Mouse (Mus musculus): ENCODE results near the gene Arpp21. TPM values are rescaled to one million over a fixed set of nuclear protein-coding genes. Genes with fewer than 3 reads are reported as not detected.

Gene Arpp21
- polyA plus RNA-seq, 1 experiment from 2014 or later, result 6.8 TPM

- H3K9me3 ChIP-seq, result no peaks in the 10 kb centered on the region
- no peak overlapping the region for H3K4me2 ChIP-seq
- no peak overlapping the region for H3K4me3 ChIP-seq
- H3K4me1 ChIP-seq, result no peaks in the 10 kb centered on the region
- WGBS, result 85% methylated on average over 3 of the region's 3 CpGs
- H3K27ac ChIP-seq, result no peak overlapping the region
- no peak for ATAC-seq (ENCODE audit: insufficient number of reproducible peaks, insufficient read depth, low FRiP score, low TSS enrichment, low read depth)
- no peaks in the 10 kb centered on the region for H3K36me3 ChIP-seq
- no peak overlapping the region for H3K9ac ChIP-seq
- peaks cover 32% of the 10 kb centered on the region for H3K27me3 ChIP-seq
Observed at GRCm38 (mm10) chr9:112228470-112228869, 7.3 kb downstream of the Arpp21 start.

GRCm38 (mm10) chr9:112227174-112227573, 8.6 kb downstream of the Arpp21 start:
- H3K4me2 ChIP-seq, result no peak overlapping the region
- 70% methylated on average over 13 of the region's 13 CpGs for WGBS
- H3K27me3 ChIP-seq, result peaks cover 19% of the 10 kb centered on the region
- H3K4me1 ChIP-seq, result no peaks in the 10 kb centered on the region
- no peaks in the 10 kb centered on the region for H3K9me3 ChIP-seq
- ATAC-seq (ENCODE audit: insufficient number of reproducible peaks, insufficient read depth, low FRiP score, low TSS enrichment, low read depth), result no peak
- no peak overlapping the region for H3K4me3 ChIP-seq
- no peak overlapping the region for H3K27ac ChIP-seq
- H3K36me3 ChIP-seq, result no peaks in the 10 kb centered on the region
- no peak overlapping the region for H3K9ac ChIP-seq

GRCm38 (mm10) chr9:112226511-112226910, 9.2 kb downstream of the Arpp21 start:
- Histone ChIP-seq H3K27me3 (peaks cover 13% of the 10 kb centered on the region), H3K36me3 (no peaks in the 10 kb centered on the region), H3K9me3 (no peaks in the 10 kb centered on the region), H3K27ac (no peak overlapping the region), H3K4me1 (no peaks in the 10 kb centered on the region), H3K4me3 (no peak overlapping the region), H3K4me2 (no peak overlapping the region), H3K9ac (no peak overlapping the region)
- WGBS, result 58% methylated on average over 1 of the region's 1 CpGs
- ATAC-seq (ENCODE audit: insufficient number of reproducible peaks, insufficient read depth, low FRiP score, low TSS enrichment, low read depth), result no peak

GRCm38 (mm10) chr9:112225046-112225445, 10.7 kb downstream of the Arpp21 start:
- WGBS, result 65% methylated on average over 2 of the region's 2 CpGs

GRCm38 (mm10) chr9:112219372-112219771, 16.4 kb downstream of the Arpp21 start:
- Histone ChIP-seq H3K27ac (no peak overlapping the region), H3K9me3 (no peaks in the 10 kb centered on the region), H3K27me3 (peaks cover 8% of the 10 kb centered on the region), H3K9ac (no peak overlapping the region), H3K4me2 (no peak overlapping the region), H3K4me3 (no peak overlapping the region), H3K4me1 (peaks cover 17% of the 10 kb centered on the region), H3K36me3 (no peaks in the 10 kb centered on the region)
- WGBS, result 85% methylated on average over 8 of the region's 8 CpGs
- ATAC-seq (ENCODE audit: insufficient number of reproducible peaks, insufficient read depth, low FRiP score, low TSS enrichment, low read depth), result no peak

More at GRCm38 (mm10) chr9:112225046-112225445, 10.7 kb downstream of the Arpp21 start:
- Histone ChIP-seq H3K9me3 (no peaks in the 10 kb centered on the region), H3K4me1 (no peaks in the 10 kb centered on the region), H3K4me3 (no peak overlapping the region), H3K27ac (no peak overlapping the region), H3K9ac (no peak overlapping the region), H3K4me2 (no peak overlapping the region), H3K36me3 (no peaks in the 10 kb centered on the region), H3K27me3 (peaks cover 4% of the 10 kb centered on the region; the same call in 1 of the 2 replicates)
- no peak for ATAC-seq (ENCODE audit: insufficient number of reproducible peaks, insufficient read depth, low FRiP score, low TSS enrichment, low read depth)

GRCm38 (mm10) chr9:112218237-112218636, 17.5 kb downstream of the Arpp21 start:
- peaks cover 17% of the 10 kb centered on the region for H3K4me1 ChIP-seq
- ATAC-seq (ENCODE audit: insufficient number of reproducible peaks, insufficient read depth, low FRiP score, low TSS enrichment, low read depth), result no peak
- 65% methylated on average over 3 of the region's 3 CpGs for WGBS

GRCm38 (mm10) chr9:112217161-112217560, 18.6 kb downstream of the Arpp21 start:
- Histone ChIP-seq H3K4me2 (no peak overlapping the region), H3K4me3 (no peak overlapping the region), H3K4me1 (peaks cover 17% of the 10 kb centered on the region), H3K27me3 (peaks cover 8% of the 10 kb centered on the region), H3K36me3 (no peaks in the 10 kb centered on the region), H3K9ac (no peak overlapping the region), H3K27ac (no peak overlapping the region), H3K9me3 (no peaks in the 10 kb centered on the region)
- WGBS, result 76% methylated on average over 4 of the region's 4 CpGs
- ATAC-seq (ENCODE audit: insufficient number of reproducible peaks, insufficient read depth, low FRiP score, low TSS enrichment, low read depth), result no peak

More at GRCm38 (mm10) chr9:112218237-112218636, 17.5 kb downstream of the Arpp21 start:
- Histone ChIP-seq H3K4me3 (no peak overlapping the region), H3K27ac (no peak overlapping the region), H3K9me3 (no peaks in the 10 kb centered on the region), H3K27me3 (peaks cover 8% of the 10 kb centered on the region), H3K36me3 (no peaks in the 10 kb centered on the region), H3K9ac (no peak overlapping the region), H3K4me2 (no peak overlapping the region)

GRCm38 (mm10) chr9:112215030-112215806, 20.5 kb downstream of the Arpp21 start:
- H3K4me1 ChIP-seq, result peaks cover 17% of the 10 kb centered on the region
- no peaks in the 10 kb centered on the region for H3K36me3 ChIP-seq
- H3K9ac ChIP-seq, result no peak overlapping the region
- no peak; the same call in 1 of the 2 replicates for ATAC-seq (ENCODE audit: insufficient number of reproducible peaks, insufficient read depth, low FRiP score, low TSS enrichment, low read depth)
- WGBS, result 25% methylated on average over 10 of the region's 10 CpGs
- H3K27ac ChIP-seq, result peak overlapping the region; percentile 5; the same call in 1 of the 2 replicates
- peaks cover 8% of the 10 kb centered on the region for H3K27me3 ChIP-seq
- H3K4me3 ChIP-seq, result no peak overlapping the region
- H3K4me2 ChIP-seq, result peak overlapping the region; percentile 12; the same call in 1 of the 2 replicates
- no peaks in the 10 kb centered on the region for H3K9me3 ChIP-seq

GRCm38 (mm10) chr9:112213411-112214255, 22.1 kb downstream of the Arpp21 start:
- no peak overlapping the region for H3K9ac ChIP-seq
- no peaks in the 10 kb centered on the region for H3K9me3 ChIP-seq
- peaks cover 17% of the 10 kb centered on the region for H3K4me1 ChIP-seq
- WGBS, result 60% methylated on average over 10 of the region's 10 CpGs
- no peak for ATAC-seq (ENCODE audit: insufficient number of reproducible peaks, insufficient read depth, low FRiP score, low TSS enrichment, low read depth)
- peaks cover 8% of the 10 kb centered on the region for H3K27me3 ChIP-seq
- H3K4me2 ChIP-seq, result no peak overlapping the region
- no peaks in the 10 kb centered on the region for H3K36me3 ChIP-seq
- no peak overlapping the region for H3K27ac ChIP-seq
- H3K4me3 ChIP-seq, result no peak overlapping the region

- Histone ChIP-seq H3K9ac (no peak overlapping the region), H3K36me3 (no peaks in the 10 kb centered on the region), H3K9me3 (no peaks in the 10 kb centered on the region), H3K27me3 (no peaks in the 10 kb centered on the region; the same call in 1 of the 2 replicates), H3K4me1 (peaks cover 9% of the 10 kb centered on the region), H3K27ac (no peak overlapping the region), H3K4me2 (no peak overlapping the region), H3K4me3 (no peak overlapping the region)
- no peak for ATAC-seq (ENCODE audit: insufficient number of reproducible peaks, insufficient read depth, low FRiP score, low TSS enrichment, low read depth)
- 59% methylated on average over 3 of the region's 3 CpGs for WGBS
Observed at GRCm38 (mm10) chr9:112209803-112210202, 25.9 kb downstream of the Arpp21 start.

GRCm38 (mm10) chr9:112207767-112208166, 28.0 kb downstream of the Arpp21 start:
- WGBS, result 27% methylated on average over 4 of the region's 4 CpGs
- 0 out of 2 replicates have a peak overlapping the region, but pooled peaks have one; percentile 5 for H3K27ac ChIP-seq
- peak; percentile 82 for ATAC-seq (ENCODE audit: insufficient number of reproducible peaks, insufficient read depth, low FRiP score, low TSS enrichment, low read depth)
- H3K4me3 ChIP-seq, result no peak overlapping the region
- H3K9me3 ChIP-seq, result no peaks in the 10 kb centered on the region
- H3K4me1 ChIP-seq, result peaks cover 5% of the 10 kb centered on the region
- H3K27me3 ChIP-seq, result no peaks in the 10 kb centered on the region
- H3K36me3 ChIP-seq, result no peaks in the 10 kb centered on the region
- H3K9ac ChIP-seq, result no peak overlapping the region
- no peak overlapping the region for H3K4me2 ChIP-seq
